Mouse (Mus musculus) liver, embryonic 14.5 days (tissue): ENCODE measurements at regions not wholly inside any gene's neighbourhood (a gene's known extent, or its start where the extent isn't known, plus 50 kb on each side); places are given as distances from the start of the nearest gene placed in this dataset.

Experiments
- CTCF ChIP-seq: IDR thresholded peaks from 2 replicates; pipeline ENCODE4 v1.5.1; 2016; ENCODE audit warnings: antibody characterized with exemption, low read depth, control low read depth
- EP300 ChIP-seq: IDR thresholded peaks from 2 replicates; pipeline ENCODE4 v1.6.1; 2016; ENCODE audit warnings: antibody characterized with exemption, low read depth

GRCm38 (mm10) chr8:125357759-125358158 lies 211.8 kb downstream of the Sipa1l2 start:
- TF ChIP-seq CTCF (no peak), EP300 (no peak)
